Mouse (Mus musculus): ENCODE data around the gene Ppil4.

Ppil4 gene

GRCm38 (mm10) chr10:7816476-7816875 is 23.8 kb downstream of the Ppil4 start:
- TF ChIP-seq GATA4 (IDR thresholded peaks at IDR 0.05; ENCODE audit: insufficient replicate concordance, low read length) = no peak

DNA sequence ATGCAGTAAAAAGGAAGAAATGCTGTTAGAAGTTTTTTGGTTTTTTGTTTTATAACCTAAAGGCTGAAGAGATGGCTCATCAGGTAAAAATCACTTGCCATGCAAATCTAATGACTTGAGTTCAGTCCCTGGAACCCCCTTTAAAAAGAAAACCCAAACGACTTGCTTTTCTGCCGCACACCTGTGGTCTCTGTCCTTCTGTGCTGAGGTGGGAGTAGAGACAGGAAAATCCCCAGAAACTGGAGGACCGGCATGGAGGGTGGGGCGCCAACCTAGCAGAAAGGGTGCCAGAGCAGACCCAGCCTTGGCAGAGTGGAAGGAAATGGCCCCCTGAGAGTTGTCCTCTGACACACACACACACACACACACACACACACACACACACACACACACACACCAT is 26.0 kb downstream of the Ppil4 start:
- TF ChIP-seq GATA4 (IDR thresholded peaks at IDR 0.05; ENCODE audit: insufficient replicate concordance, low read length) = no peak

DNA sequence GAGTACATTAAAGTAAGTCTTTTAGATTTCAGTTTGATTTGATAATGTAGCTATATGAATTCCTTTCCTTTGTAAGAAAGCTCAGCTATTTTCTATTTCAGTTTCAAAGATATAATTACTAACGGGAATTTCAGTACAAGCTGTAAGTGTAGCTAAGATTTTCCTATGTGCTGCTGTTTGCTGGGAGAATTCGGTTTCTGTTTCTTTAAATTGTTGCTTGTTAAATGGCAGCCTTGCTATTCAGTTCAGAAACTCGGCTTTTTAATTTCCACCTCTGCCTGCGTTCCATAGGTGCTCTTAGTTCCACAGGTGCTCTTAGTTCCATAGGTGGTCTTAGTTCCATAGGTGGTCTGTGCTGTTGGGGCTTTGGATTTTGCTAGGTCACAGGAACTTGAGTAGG is 26.5 kb downstream of the Ppil4 start:
- no peak for TF ChIP-seq GATA4 (IDR thresholded peaks at IDR 0.05; ENCODE audit: insufficient replicate concordance, low read length)

GRCm38 (mm10) chr10:7819603-7820002 is 26.9 kb downstream of the Ppil4 start:
- TF ChIP-seq GATA4 (IDR thresholded peaks at IDR 0.05; ENCODE audit: insufficient replicate concordance, low read length) = no peak

- no peak for TF ChIP-seq GATA4 (IDR thresholded peaks at IDR 0.05; ENCODE audit: insufficient replicate concordance, low read length)
Observed at GRCm38 (mm10) chr10:7820171-7820570, 27.5 kb downstream of the Ppil4 start.

- TF ChIP-seq GATA4 (IDR thresholded peaks at IDR 0.05; ENCODE audit: insufficient replicate concordance, low read length) = no peak
Observed at GRCm38 (mm10) chr10:7821981-7822380, 29.3 kb downstream of the Ppil4 start.

- TF ChIP-seq GATA4 (IDR thresholded peaks at IDR 0.05; ENCODE audit: insufficient replicate concordance, low read length) = no peak
Observed at GRCm38 (mm10) chr10:7824663-7825280, 32.1 kb downstream of the Ppil4 start.

- TF ChIP-seq GATA4 (IDR thresholded peaks at IDR 0.05; ENCODE audit: insufficient replicate concordance, low read length) = no peak
Observed at GRCm38 (mm10) chr10:7825281-7825665, 32.6 kb downstream of the Ppil4 start.

- TF ChIP-seq GATA4 (IDR thresholded peaks at IDR 0.05; ENCODE audit: insufficient replicate concordance, low read length) = no peak
Observed at GRCm38 (mm10) chr10:7826106-7826505, 33.4 kb downstream of the Ppil4 start.

DNA sequence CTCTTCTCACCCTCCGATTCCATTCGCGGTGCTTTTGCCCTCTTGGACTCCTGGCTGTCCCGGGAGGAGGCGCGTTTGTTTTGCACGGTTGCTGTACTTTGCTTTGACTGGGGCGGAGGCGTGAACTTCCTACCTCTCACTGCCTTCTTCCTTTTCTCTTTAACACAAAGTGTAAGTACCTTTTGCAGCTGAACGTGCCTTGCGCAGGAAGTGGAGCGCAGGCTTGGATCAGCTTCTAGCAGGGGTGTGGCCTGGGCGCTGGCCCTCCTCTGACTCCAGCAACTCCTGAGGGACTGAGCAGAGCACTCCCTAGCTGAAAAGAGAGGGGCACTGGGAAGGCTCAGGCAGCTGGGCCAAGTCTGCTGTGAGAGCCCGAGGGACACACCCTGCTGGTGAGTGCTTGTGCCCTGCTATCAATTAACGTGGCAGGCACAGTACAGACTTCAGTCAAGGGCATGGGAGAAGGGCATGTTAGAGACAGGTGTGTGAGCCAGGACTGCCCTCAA is 39.5 kb downstream of the Ppil4 start, which contains the start of gene Zc3h12d:
Gene Zc3h12d, plus strand, starts transcription at position 300 of the 506 bp plus-strand sequence.
- no peak for TF ChIP-seq GATA4 (IDR thresholded peaks at IDR 0.05; ENCODE audit: insufficient replicate concordance, low read length)

- TF ChIP-seq GATA4 (IDR thresholded peaks at IDR 0.05; ENCODE audit: insufficient replicate concordance, low read length) = no peak
Observed at GRCm38 (mm10) chr10:7833377-7834165, 40.9 kb downstream of the Ppil4 start.

- no peak for TF ChIP-seq GATA4 (IDR thresholded peaks at IDR 0.05; ENCODE audit: insufficient replicate concordance, low read length)
Observed at GRCm38 (mm10) chr10:7834671-7835225, 42.1 kb downstream of the Ppil4 start.

DNA sequence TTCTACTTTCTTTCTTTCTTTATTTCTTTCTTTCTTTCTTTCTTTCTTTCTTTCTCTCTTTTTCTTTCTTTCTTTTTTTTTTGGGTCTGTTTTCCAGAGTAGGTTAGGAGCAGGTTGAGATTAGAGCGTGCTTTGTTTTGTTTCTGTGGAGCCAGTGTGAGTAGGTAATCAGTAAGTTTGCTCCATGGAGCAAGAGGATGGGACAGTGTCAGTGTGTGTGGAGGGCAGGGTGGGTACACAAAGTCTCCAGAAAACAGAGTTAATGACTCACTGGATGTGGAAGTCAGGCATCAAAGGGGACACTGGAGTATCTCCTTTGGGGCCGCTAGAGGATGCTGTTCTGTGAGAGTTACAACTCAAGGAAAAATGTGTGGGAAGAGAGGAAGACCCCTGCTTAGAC is 44.2 kb downstream of the Ppil4 start:
- no peak for TF ChIP-seq GATA4 (IDR thresholded peaks at IDR 0.05; ENCODE audit: insufficient replicate concordance, low read length)

DNA sequence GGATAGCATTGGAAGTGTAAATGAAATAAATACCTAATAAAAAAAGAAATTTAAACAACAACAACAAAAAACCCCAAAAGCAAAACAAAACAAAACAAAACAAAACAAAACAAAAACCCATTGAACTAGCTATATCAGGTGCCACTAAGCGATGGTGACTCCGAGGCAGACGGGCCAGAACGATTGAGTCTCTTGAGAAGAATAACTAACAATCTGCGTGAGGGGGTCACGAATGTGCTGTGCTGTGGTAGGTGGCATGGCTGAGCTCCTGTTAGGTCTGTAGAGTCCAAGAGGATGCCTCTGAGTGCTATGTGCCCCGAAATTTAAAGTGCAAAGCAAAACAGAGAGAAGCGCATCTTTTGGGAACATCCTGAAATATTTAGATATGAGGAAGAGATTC is 44.8 kb downstream of the Ppil4 start:
- TF ChIP-seq GATA4 (IDR thresholded peaks at IDR 0.05; ENCODE audit: insufficient replicate concordance, low read length) = no peak

DNA sequence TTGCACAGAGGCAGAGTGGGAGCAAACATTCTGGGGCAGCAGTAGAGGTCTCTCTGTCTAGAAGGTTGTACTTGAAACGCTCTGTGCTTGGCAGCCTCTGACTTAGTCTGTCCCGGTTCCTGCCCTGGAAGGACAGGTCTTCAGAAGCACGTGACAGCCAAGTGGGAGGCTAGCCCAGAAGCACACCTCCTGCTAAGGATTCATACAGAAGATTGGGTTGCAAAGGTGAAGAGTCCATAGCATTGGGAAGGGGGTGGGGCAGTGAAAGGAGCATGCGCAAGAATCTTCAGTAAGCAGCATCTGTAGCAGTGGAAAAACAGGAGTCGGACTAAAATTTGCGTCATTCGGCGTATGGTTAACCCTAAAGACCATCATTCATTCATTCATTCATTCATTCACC is 45.3 kb downstream of the Ppil4 start:
- no peak for TF ChIP-seq GATA4 (IDR thresholded peaks at IDR 0.05; ENCODE audit: insufficient replicate concordance, low read length)

- no peak for TF ChIP-seq GATA4 (IDR thresholded peaks at IDR 0.05; ENCODE audit: insufficient replicate concordance, low read length)
Observed at GRCm38 (mm10) chr10:7838874-7839421, 46.3 kb downstream of the Ppil4 start.

All from liver, adult (tissue).